13 mouse cellular contexts compared by ENCODE assay signal in genomic region chr13:79341494-79341893, GRCm38 (mm10).
"Had no signal": no experiment of that assay in that cellular context is flagged by ENCODE, and none has a peak within 500 bp of the region (broad histone marks: within the 10 kb centered on the region; RNA-seq: fewer than 3 reads in every experiment).

No protein-coding gene starts in this region.

- H3K4me3 ChIP-seq: kidney, embryonic 15.5 days; limb, embryonic 15.5 days; liver, embryonic 12.5 days; midbrain, embryonic 12.5 days; stomach, embryonic 15.5 days had no signal

- H3K9me3 ChIP-seq: kidney, embryonic 15.5 days; limb, embryonic 15.5 days; liver, embryonic 12.5 days; midbrain, embryonic 12.5 days; stomach, embryonic 15.5 days had no signal

- ATAC-seq: liver, embryonic 12.5 days had no signal

- H3K27me3 ChIP-seq: kidney, embryonic 15.5 days; limb, embryonic 15.5 days; liver, embryonic 12.5 days; midbrain, embryonic 12.5 days; stomach, embryonic 15.5 days had no signal

- H3K9ac ChIP-seq: kidney, embryonic 15.5 days; limb, embryonic 15.5 days; liver, embryonic 12.5 days; lung, embryonic 14.5 days; midbrain, embryonic 12.5 days; stomach, embryonic 15.5 days had no signal

- H3K27ac ChIP-seq: kidney, embryonic 15.5 days; limb, embryonic 15.5 days; liver, embryonic 12.5 days; midbrain, embryonic 12.5 days; stomach, embryonic 15.5 days had no signal

- DNase-seq: kidney, adult 2 months; kidney, postnatal 14 days; lung, embryonic 14.5 days; lung, postnatal 10 days; lung, postnatal 4 days; right cerebral cortex, postnatal 14 days; thymus, adult 2 months; thymus, postnatal 36 days had no signal

- H3K4me2 ChIP-seq: kidney, embryonic 15.5 days; limb, embryonic 15.5 days; liver, embryonic 12.5 days; lung, embryonic 14.5 days; midbrain, embryonic 12.5 days; stomach, embryonic 15.5 days had no signal

- H3K36me3 ChIP-seq: kidney, embryonic 15.5 days; limb, embryonic 15.5 days; liver, embryonic 12.5 days; midbrain, embryonic 12.5 days; stomach, embryonic 15.5 days had no signal

- H3K4me1 ChIP-seq: limb, embryonic 15.5 days; liver, embryonic 12.5 days; stomach, embryonic 15.5 days had no signal
